ENCODE assay signal across 20 mouse cellular contexts in the genomic region with DNA sequence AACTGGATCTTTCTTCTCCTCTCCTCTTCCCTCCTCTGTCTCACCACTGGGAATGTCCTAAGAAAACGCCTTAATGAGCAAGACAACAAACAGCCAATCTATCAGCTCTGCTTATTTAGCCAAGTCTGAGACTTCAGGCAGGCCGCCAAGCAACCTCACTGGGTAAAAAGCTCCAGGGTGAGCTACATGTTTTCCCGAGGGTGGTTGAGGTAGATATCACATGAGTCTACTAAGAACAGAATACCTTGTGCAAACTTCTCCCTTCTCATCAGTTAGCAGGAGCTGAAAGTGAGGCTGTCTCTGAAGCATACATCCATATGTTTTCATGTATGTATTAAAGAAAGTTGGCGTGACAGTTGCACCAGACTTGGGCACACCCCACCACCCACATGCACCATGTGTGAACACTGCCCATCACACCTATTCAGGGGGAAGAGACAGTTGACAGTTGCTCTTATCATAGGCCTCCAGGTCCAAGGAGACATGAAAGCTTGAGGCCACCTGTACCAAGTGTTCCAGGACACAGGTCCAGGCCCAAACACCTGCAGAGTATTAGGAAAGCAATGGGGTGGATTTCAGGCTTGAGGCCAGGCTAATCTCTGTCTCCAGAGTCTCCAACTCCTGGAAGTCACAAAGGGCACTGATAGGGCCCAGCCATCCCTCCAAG. TPM values are rescaled to one million over a fixed set of nuclear protein-coding genes. Genes with fewer than 3 reads are reported as not detected.
A peak's percentile ranks its signal among the peaks of the same experiment; 100 is the strongest.
DNase-seq lines count a peak whose midpoint lies in the region; ATAC-seq and TF ChIP-seq lines count a peak whose summit lies in the region.
"Had no signal": no experiment of that assay in that cellular context is flagged by ENCODE, and none has a peak within 500 bp of the region (broad histone marks: within the 10 kb centered on the region; RNA-seq: fewer than 3 reads in every experiment).

No protein-coding gene starts in this region.

- intact Hi-C loops in left cerebral cortex, postnatal 14 days (cut with DNase I) = no loop called here

- peak; percentile 86 to 97 for TF ChIP-seq EP300 in MEL (IDR thresholded peaks at IDR 0.05; ENCODE audit: low read depth in 1 of 2, low read length in 2 of 2)

- peaks cover 31 to 61% of the 10 kb centered on the region in 2 experiments for H3K4me1 ChIP-seq in MEL (ENCODE audit: control insufficient read depth in 1 of 2, insufficient read depth in 2 of 2, low read length in 2 of 2)
- peaks cover 97% of the 10 kb centered on the region for H3K4me1 ChIP-seq in liver, embryonic 15.5 days (replicated peaks)
- H3K4me1 ChIP-seq: neural tube, embryonic 12.5 days had no signal

- no peaks in the 10 kb centered on the region for H3K79me2 ChIP-seq in MEL (ENCODE audit: control insufficient read depth, insufficient read depth, low read length, poor library complexity)

- H3K27ac ChIP-seq in MEL (ENCODE audit: control insufficient read depth, low read depth, low read length) = peak overlapping the region; percentile 90
- peak overlapping the region; percentile 99 for H3K27ac ChIP-seq in liver, embryonic 15.5 days (replicated peaks)
- no peak overlapping the region for H3K27ac ChIP-seq in layer of hippocampus, adult 2 months
- H3K27ac ChIP-seq: hindbrain, embryonic 14.5 days; midbrain, embryonic 10.5 days; neural tube, embryonic 12.5 days had no signal

- H3K27me3 ChIP-seq in MEL (ENCODE audit: control insufficient read depth in 1 of 2, insufficient read depth in 2 of 2, low read length in 2 of 2) = no peaks in the 10 kb centered on the region
- H3K27me3 ChIP-seq in liver, embryonic 15.5 days = no peaks in the 10 kb centered on the region
- H3K27me3 ChIP-seq: neural tube, embryonic 12.5 days had no signal

- 46% methylated on average over 4 of the region's 4 CpGs for WGBS in liver, embryonic 15.5 days (ENCODE audit: insufficient replicate concordance)

- no peaks in the 10 kb centered on the region for H3K9me3 ChIP-seq in MEL (replicated peaks; ENCODE audit: insufficient read depth, low read length)
- no peaks in the 10 kb centered on the region for H3K9me3 ChIP-seq in liver, embryonic 15.5 days (replicated peaks)
- H3K9me3 ChIP-seq: G1E; midbrain, embryonic 10.5 days; neural tube, embryonic 12.5 days had no signal

- H3K4me3 ChIP-seq in MEL (ENCODE audit: control insufficient read depth in 1 of 2, insufficient read depth in 1 of 2, low read depth in 2 of 2, low read length in 2 of 2) = no peak overlapping the region
- no peak overlapping the region for H3K4me3 ChIP-seq in liver, embryonic 15.5 days (replicated peaks)
- no peak overlapping the region for H3K4me3 ChIP-seq in layer of hippocampus, adult 2 months
- H3K4me3 ChIP-seq: midbrain, embryonic 10.5 days; neural tube, embryonic 12.5 days had no signal

- no peak for TF ChIP-seq RAD21 in MEL (IDR thresholded peaks at IDR 0.05; ENCODE audit: low read depth, low read length)

- peak; percentile 46 for DNase-seq in adrenal gland, postnatal 10 days
- DNase-seq in adrenal gland, adult 2 months = no peak
- DNase-seq in MEL (ENCODE audit: low read depth, low spot score) = peak; percentile 93
- DNase-seq in c-Kit-positive CD71-positive TER-119-negative erythroid progenitor cells, embryonic 14.5 days (ENCODE audit: low read depth) = peak; percentile 57
- no peak for DNase-seq in layer of hippocampus, adult 2 months (ENCODE audit: low spot score in 2 of 2)
- no peak for DNase-seq in layer of hippocampus, postnatal 36 days
- no peak for DNase-seq in left cerebral cortex, postnatal 14 days (ENCODE audit: low spot score in 2 of 2)
- DNase-seq: cerebellum, adult 8-10 months; gastrocnemius, postnatal 25 days; heart, postnatal 10 days; kidney, postnatal 10 days; right cerebral cortex, postnatal 25 days; thymus, postnatal 4 days had no signal

- H3K4me2 ChIP-seq in liver, embryonic 15.5 days = peak overlapping the region; percentile 67
- H3K4me2 ChIP-seq: hindbrain, embryonic 14.5 days; neural tube, embryonic 12.5 days had no signal

- ATAC-seq in liver, embryonic 15.5 days (ENCODE audit: insufficient read depth) = peak; percentile 25
- ATAC-seq: CD4-positive, CD25-positive, alpha-beta regulatory T cell, adult 4 months; intestine, embryonic 16.5 days had no signal

- H3K9ac ChIP-seq in MEL (ENCODE audit: control insufficient read depth, low read depth, low read length, poor library complexity, severe bottlenecking) = peak overlapping the region; percentile 37
- peak overlapping the region; percentile 40 for H3K9ac ChIP-seq in liver, embryonic 15.5 days
- H3K9ac ChIP-seq: hindbrain, embryonic 14.5 days; neural tube, embryonic 12.5 days had no signal

- TF ChIP-seq POLR2A in MEL (IDR thresholded peaks at IDR 0.05; ENCODE audit: control insufficient read depth in 1 of 2, insufficient read depth in 1 of 2, low read depth in 1 of 2, low read length in 2 of 2, poor library complexity in 1 of 2) = peak in 1 of 2 experiments; percentile 40; a peak in 1 of 4 replicates

- no peak for TF ChIP-seq CTCF in MEL (IDR thresholded peaks at IDR 0.05 in 2 of 3, conservative IDR thresholded peaks at IDR 0.05 in 1 of 3; ENCODE audit: control insufficient read depth in 1 of 3, insufficient read depth in 1 of 3, low read depth in 2 of 3, low read length in 3 of 3, poor library complexity in 1 of 3, severe bottlenecking in 1 of 3)
- TF ChIP-seq CTCF in layer of hippocampus, adult 2 months (conservative IDR thresholded peaks at IDR 0.05) = no peak

- H3K36me3 ChIP-seq in MEL (ENCODE audit: control insufficient read depth in 1 of 2, insufficient read depth in 2 of 2, low read length in 2 of 2) = peaks cover 0 to 52% of the 10 kb centered on the region in 2 experiments; a peak in 2 of 4 replicates
- H3K36me3 ChIP-seq in liver, embryonic 15.5 days (replicated peaks) = no peaks in the 10 kb centered on the region
- H3K36me3 ChIP-seq: midbrain, embryonic 10.5 days; neural tube, embryonic 12.5 days had no signal

TF ChIP-seq in MEL, 35 proteins besides CTCF, POLR2A, EP300 and RAD21 (continues in another document):
- TF ChIP-seq MEF2A (IDR thresholded peaks at IDR 0.05; ENCODE audit: extremely low read depth, insufficient replicate concordance, low read depth, low read length, poor library complexity, severe bottlenecking) = no peak
- no peak for TF ChIP-seq E2F4 (IDR thresholded peaks at IDR 0.05; ENCODE audit: borderline replicate concordance, low read depth, low read length)
- TF ChIP-seq USF2 (IDR thresholded peaks at IDR 0.05; ENCODE audit: borderline replicate concordance in 1 of 2, insufficient read depth in 1 of 2, low read depth in 1 of 2, low read length in 2 of 2) = no peak
- no peak for TF ChIP-seq SMC3 (IDR thresholded peaks at IDR 0.05; ENCODE audit: low read depth, low read length)
- TF ChIP-seq JUND (IDR thresholded peaks at IDR 0.05; ENCODE audit: low read depth, low read length) = no peak
- TF ChIP-seq HCFC1 (IDR thresholded peaks at IDR 0.05; ENCODE audit: low read depth, low read length) = no peak
- peak; percentile 57; the same call in 1 of the 2 replicates for TF ChIP-seq MYC (IDR thresholded peaks at IDR 0.05; ENCODE audit: low read depth, low read length)
- peak; percentile 30; the same call in 1 of the 2 replicates for TF ChIP-seq NELFE (IDR thresholded peaks at IDR 0.05; ENCODE audit: low read depth, low read length)
- no peak for TF ChIP-seq MAFK (IDR thresholded peaks at IDR 0.05; ENCODE audit: borderline replicate concordance, low read depth, low read length)
- TF ChIP-seq MAX (IDR thresholded peaks at IDR 0.05; ENCODE audit: low read length) = no peak
- TF ChIP-seq ETS1 (IDR thresholded peaks at IDR 0.05; ENCODE audit: low read depth, low read length) = peak; percentile 63
- no peak for TF ChIP-seq POLR2AphosphoS2 (IDR thresholded peaks at IDR 0.05; ENCODE audit: low read length)
- peak; percentile 56 for TF ChIP-seq TBP (IDR thresholded peaks at IDR 0.05; ENCODE audit: low read depth, low read length)
- TF ChIP-seq TCF12 (IDR thresholded peaks at IDR 0.05; ENCODE audit: low read depth, low read length) = peak; percentile 94
- TF ChIP-seq USF1 (IDR thresholded peaks at IDR 0.05; ENCODE audit: low read depth, low read length) = no peak
- TF ChIP-seq ELF1 (IDR thresholded peaks at IDR 0.05; ENCODE audit: low read depth, low read length) = no peak
- TF ChIP-seq UBTF (IDR thresholded peaks at IDR 0.05; ENCODE audit: borderline replicate concordance, insufficient read depth, low read depth, low read length) = 0 out of 2 replicates have a peak, but pooled peaks have one; percentile 45
- TF ChIP-seq CHD1 (IDR thresholded peaks at IDR 0.05; ENCODE audit: low read depth, low read length) = no peak
- TF ChIP-seq NRF1 (IDR thresholded peaks at IDR 0.05; ENCODE audit: insufficient read depth, low read depth, low read length, poor library complexity, severe bottlenecking) = no peak
- TF ChIP-seq TAL1 (IDR thresholded peaks at IDR 0.05; ENCODE audit: low read length) = peak; percentile 77
- TF ChIP-seq MYB (IDR thresholded peaks at IDR 0.05; ENCODE audit: low read depth, low read length) = peak; percentile 99
- peak; percentile 70; the same call in 1 of the 2 replicates for TF ChIP-seq GATA1 (IDR thresholded peaks at IDR 0.05; ENCODE audit: low read depth, low read length)

RNA-seq across cellular contexts. Expression of gene Rap1gap2, which starts 35.8 kb away (rescaled TPM):
- total RNA-seq in adrenal gland, postnatal 10 days (2021) = 10 to 100 TPM; 10.8 to 13.2 TPM
- total RNA-seq in adrenal gland, adult 2 months (2021) = 10 to 100 TPM in 1 of 2 experiments, 1 to 10 TPM in 1; 6.1 to 12.9 TPM
- 4.8 and 5.1 TPM in 2 replicates for polyA plus RNA-seq in adrenal gland, adult 2 months (2012; rRNA removed)
- total RNA-seq in MEL (2012; rRNA removed) = 10.1 and 13.2 TPM in 2 replicates
- polyA plus RNA-seq in MEL (2012; ENCODE audit: insufficient read depth in 1 of 2, insufficient read length in 2 of 2, low read depth in 1 of 2, low replicate concordance in 2 of 2, missing spikeins in 1 of 2) = 1 to 10 TPM in 1 of 2 experiments, not detected in 1; 5.8 TPM
- polyA plus RNA-seq in liver, embryonic 15.5 days (2015; fragmentation: Nextera tagmentation; extraction: Ambion mirVana) = 0.76 and 0.81 TPM in 2 replicates
- 100 to 1,000 TPM; 129 to 135 TPM for total RNA-seq in layer of hippocampus, adult 2 months (2021)
- total RNA-seq in layer of hippocampus, postnatal 36 days (2021) = 100 to 1,000 TPM; 135 to 137 TPM
- total RNA-seq in left cerebral cortex, postnatal 14 days (2021) = 100 to 1,000 TPM; 179 to 181 TPM

RNA-seq across cellular contexts. Expression of gene Ccdc92b, which starts 44.5 kb away (rescaled TPM):
- 1 to 10 TPM; 2.3 to 4.0 TPM for total RNA-seq in adrenal gland, postnatal 10 days (2021)
- total RNA-seq in adrenal gland, adult 2 months (2021) = 1 to 10 TPM; 2.0 to 3.6 TPM
- 2.4 and 4.0 TPM in 2 replicates for polyA plus RNA-seq in adrenal gland, adult 2 months (2012; rRNA removed)
- total RNA-seq in MEL (2012; rRNA removed) = 0.12 and 0.13 TPM in 2 replicates
- polyA plus RNA-seq in MEL (2012; ENCODE audit: insufficient read depth in 1 of 2, insufficient read length in 2 of 2, low read depth in 1 of 2, low replicate concordance in 2 of 2, missing spikeins in 1 of 2) = 1 to 10 TPM in 1 of 2 experiments, not detected in 1; 1.3 TPM
- polyA plus RNA-seq in liver, embryonic 15.5 days (2015; fragmentation: Nextera tagmentation; extraction: Ambion mirVana) = 13.7 and 17.7 TPM in 2 replicates
- 10 to 100 TPM; 21.5 to 23.9 TPM for total RNA-seq in layer of hippocampus, adult 2 months (2021)
- total RNA-seq in layer of hippocampus, postnatal 36 days (2021) = 10 to 100 TPM; 21.9 to 22.1 TPM
- 10 to 100 TPM; 23.1 to 23.4 TPM for total RNA-seq in left cerebral cortex, postnatal 14 days (2021)
- polyA plus RNA-seq: CD4-positive, CD25-positive, alpha-beta regulatory T cell, adult 4 months; G1E had no signal

Comparison
In these comparisons a context has a peak if more than half of its experiments do, and no peak if none do; other contexts are left out.
1. DNase-seq: peak in adrenal gland, postnatal 10 days (single experiment), MEL (single experiment) and c-Kit-positive CD71-positive TER-119-negative erythroid progenitor cells, embryonic 14.5 days (single experiment); none in adrenal gland, adult 2 months (single experiment), layer of hippocampus, adult 2 months (0 of 2), layer of hippocampus, postnatal 36 days (0 of 2) and left cerebral cortex, postnatal 14 days (0 of 2).
2. RNA of gene Ccdc92b, which starts 44.5 kb away (total RNA-seq): 21.5 to 23.9 TPM in layer of hippocampus, adult 2 months, 23.1 to 23.4 TPM in left cerebral cortex, postnatal 14 days and 21.9 to 22.1 TPM in layer of hippocampus, postnatal 36 days; 2.3 to 4.0 TPM in adrenal gland, postnatal 10 days, 2.0 to 3.6 TPM in adrenal gland, adult 2 months and 0.12 to 0.13 TPM in MEL; every median in the first group is over 4 times any median in the second.